Mouse (Mus musculus) thymus, adult 18-20 months (tissue): Measurements from ENCODE around the gene Dtd2.

Experiments
- DNase-seq, 2 experiments: peaks; one replicate each; pipeline ENCODE4 v3.0.0; 2022; ENCODE audit warnings: mixed read lengths in 2 of 2

Dtd2 gene

DNA sequence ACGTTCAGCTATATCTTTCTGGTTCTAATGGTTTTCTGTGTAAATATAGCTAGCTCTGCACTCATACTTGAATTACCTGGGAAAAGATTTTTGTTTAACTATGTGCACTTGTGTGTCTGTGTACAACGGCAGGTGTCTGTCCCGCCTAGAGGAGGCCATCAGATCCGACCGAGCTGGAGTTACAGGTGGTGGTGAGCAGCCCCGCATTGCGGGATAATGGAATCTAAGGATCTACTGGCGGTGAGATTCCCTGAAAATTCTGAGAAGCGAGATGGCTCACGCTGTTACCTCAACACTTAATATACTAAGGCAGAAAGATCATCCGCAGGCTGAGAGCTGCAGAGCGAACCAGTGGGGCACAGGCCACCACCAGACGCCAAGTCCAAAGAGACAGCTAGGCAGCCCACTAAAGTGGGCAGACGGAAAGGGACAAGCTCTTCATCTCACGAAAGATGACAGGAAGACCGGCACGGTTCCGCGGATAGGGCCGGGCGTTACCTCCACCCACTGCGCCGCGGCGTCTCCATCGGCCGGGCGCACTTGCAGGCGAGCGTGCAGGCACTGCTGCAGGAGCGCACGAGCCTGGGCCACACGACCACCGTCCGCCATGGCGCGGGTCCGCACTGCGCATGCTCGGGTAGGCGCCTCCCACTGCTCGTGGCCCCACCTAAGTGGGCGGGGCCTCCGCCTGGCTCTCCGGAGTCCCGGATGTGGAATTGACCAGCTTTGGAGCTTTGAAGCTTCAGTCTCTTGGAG is at the start of gene Dtd2:
Gene Dtd2 (minus strand): TSS at position 625 of the 756 bp plus-strand sequence.
- peak; percentile 88 to 89 for DNase-seq

DNA sequence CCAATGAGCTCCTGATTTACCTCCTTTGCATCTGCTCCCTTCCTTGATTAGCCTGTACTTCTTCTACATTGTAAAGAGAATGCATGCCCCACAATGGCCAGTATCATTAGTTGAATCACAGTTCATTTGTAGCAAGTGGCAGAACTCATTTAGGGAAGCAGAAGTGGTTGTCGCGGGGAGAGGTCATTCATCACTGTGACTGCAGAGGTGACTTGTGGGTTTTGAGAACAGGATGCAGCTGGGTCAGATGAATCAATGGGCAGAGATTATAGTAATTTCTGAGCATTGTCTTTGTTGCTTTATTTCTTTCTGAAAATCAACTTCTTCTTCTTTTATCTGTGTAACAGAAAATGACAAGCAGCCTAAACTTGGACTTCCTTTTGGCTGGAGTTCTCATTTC is 43.0 kb upstream of the Dtd2 start:
- DNase-seq: no peak

DNA sequence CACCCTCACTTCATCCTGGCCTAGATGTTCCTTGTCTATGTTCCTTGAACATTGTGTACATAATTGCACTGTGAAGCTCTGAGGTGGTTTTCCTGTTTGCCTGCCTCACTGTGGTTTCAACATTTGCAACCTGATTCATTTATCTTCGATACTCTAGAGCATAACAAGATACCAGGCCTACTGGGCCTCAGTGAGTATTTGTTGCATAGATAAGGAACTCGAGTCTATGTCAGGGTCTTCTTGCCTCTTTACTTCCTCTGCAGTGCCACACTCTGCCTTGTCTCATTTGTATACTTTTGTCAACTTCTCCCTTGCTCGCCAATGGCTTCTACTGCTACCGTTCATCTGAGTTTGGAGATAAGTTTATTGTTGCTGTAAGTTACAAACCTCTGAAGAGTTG is 40.1 kb upstream of the Dtd2 start:
- DNase-seq: no peak

DNA sequence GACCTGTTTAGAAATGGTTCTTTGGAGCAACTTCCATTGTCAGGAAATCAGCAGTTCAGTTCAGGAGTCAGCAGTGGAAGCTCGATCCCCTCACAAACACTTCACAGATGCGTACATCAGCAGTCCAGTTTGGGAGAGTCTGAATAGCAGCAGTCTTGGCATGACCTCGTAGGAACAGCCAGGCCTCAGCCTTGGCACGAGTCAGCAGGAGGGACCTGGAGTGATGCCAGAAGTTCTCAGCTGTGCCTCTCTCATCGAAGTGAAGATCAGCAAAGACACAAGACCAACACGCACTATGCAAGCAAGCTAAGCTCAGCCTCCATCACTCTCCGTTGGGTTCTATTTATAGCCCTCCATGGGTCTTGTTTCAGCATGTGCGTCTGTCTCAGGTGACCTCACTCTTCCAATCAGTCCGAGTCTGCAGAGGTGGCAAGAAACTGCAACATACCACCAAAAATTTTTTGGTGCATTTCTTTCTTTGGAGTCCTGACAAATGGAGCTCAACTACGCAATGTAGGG is 36.6 kb upstream of the Dtd2 start:
- no peak for DNase-seq

DNA sequence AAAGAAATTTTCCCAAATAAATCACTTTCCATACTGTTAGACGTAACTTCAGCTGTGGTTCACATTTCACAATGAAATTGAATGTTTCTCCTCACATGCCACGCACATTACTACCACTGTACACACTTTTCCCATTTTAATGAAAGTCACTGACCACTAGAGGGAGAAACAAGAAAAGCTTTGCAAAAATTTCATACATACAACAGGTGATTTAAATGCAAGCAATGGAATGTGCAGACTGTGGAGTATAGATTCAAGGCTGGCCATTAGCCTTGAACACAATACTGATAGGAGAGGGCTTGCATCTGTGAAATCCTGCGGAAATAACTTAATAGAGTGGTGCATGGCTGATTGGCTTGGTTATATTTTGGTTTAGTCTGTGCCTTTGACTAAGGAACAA is 32.1 kb upstream of the Dtd2 start:
- DNase-seq: no peak

DNA sequence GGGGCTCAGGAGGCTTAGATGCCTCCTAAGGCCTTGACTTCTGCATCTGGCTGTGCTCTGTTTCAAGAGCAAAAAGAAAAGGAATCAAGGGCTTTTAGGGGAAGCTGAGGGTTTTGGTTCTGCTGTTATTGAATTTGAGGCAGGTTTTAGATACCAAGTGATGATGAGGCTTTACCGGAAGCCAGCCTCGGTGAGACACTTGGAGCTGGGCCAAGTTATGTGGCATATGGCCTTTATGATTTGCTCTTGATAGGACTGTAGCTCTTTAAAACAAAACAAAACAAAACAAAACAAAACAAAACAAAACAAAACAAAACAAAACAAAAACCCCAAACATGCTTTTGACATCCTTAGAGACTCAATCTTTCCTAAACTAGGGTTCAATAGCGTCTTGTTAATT is 28.7 kb upstream of the Dtd2 start:
- DNase-seq: no peak

DNA sequence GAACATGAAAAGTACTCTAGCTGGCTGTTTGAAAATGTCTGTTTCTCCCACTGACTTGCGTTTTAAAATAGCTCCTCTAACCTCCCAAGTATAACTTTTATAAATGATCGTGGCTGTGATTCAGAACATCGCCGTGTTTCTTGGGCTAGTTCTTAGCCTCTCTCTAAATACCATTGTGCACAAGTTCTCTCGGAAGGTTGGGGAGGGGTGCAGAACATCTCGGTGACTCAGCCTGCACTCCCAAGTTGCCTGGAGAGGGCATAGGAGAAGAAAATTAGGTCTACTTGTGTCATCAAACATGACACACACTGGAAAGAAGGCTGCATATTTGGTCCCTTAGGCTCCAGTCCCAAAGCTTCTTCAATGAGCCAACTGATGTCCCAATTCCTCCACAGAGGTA is 26.0 kb upstream of the Dtd2 start:
- no peak for DNase-seq

DNA sequence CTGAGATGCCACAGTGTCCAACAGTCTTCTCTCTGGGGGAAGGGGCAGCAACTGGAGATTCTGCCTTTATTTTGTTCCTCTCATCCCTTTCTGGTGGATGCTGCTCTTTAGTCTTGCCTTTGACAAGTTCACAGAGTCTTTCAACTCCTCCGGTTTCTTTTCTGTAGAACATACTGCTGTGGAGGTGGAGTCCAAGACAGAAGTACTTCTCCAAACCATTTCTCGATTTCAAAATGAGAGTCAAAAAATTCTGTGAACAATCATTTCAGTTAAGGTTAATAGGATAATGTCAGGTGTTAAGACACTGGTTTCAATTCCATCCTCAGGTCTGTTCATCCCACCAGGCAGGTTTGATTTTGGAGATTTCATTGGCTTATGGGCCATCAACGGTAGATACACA is 21.7 kb upstream of the Dtd2 start, which contains the start of gene Gpr33:
Gene Gpr33 (minus strand): TSS at position 101 of the 400 bp plus-strand sequence.
- DNase-seq: no peak

DNA sequence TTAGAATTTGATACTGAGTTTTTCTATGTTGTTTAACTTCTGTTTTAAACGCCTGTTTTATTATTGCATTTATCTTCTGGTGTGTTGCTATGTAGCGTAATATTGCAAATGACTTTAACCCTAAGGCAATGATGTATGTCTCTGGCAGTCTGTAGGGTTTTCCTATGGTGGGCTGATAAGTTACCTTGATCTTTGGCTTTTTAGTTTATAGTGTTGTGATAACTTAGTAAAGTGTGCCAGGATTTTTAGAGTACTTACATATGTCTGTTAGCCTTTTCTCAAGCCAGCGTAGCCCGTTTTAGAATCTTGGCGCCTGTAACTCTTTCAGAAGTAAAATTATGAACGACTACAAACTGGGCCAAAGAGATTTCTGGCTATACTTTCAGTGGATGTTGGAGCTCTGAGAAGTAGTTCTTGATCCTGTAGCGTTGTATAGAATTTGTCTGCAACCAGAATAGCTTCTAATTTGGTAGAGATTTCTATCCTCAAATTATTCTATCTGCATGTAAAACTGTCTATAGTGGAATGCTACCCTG is 8.3 kb upstream of the Dtd2 start:
- DNase-seq: no peak

DNA sequence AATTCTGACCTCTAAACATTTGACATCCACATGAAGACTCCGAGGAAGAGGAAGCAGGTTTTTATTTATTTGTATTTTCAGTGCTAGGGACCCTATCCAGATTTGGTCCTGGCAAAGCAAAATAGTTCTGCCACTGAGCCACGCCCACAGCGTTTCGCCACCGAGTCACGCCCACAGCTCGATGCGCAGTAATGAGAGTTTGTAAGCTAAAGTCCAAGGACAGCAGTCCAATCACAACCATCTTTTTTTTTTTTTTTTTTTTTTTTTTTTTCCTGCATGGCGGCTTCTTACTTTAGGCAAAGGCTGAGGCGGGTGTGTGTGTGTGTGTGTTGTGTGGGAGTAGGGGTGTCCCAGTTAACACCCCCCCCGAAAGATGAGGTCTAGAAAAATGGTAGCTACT is 7.7 kb upstream of the Dtd2 start:
- no peak for DNase-seq

DNA sequence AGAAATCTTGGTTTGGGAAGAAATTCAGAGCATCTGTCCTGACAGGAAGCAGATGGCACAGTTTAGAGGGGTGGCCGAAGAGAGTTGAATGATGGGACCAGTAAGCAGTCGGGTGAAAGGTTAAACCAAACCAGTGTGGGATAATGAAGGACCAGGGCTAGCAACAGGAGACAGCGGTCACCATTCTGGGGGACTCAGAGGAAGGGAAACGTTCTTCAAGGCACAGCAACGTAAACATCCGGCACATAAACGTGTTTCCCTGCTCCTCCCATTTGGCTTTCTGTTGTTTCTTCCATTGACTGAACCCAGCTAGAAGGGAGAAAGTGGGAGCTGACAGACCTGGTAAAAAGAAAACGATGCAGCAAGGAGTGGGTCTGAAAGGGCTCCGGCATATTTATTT is 7.0 kb upstream of the Dtd2 start:
- no peak for DNase-seq

DNA sequence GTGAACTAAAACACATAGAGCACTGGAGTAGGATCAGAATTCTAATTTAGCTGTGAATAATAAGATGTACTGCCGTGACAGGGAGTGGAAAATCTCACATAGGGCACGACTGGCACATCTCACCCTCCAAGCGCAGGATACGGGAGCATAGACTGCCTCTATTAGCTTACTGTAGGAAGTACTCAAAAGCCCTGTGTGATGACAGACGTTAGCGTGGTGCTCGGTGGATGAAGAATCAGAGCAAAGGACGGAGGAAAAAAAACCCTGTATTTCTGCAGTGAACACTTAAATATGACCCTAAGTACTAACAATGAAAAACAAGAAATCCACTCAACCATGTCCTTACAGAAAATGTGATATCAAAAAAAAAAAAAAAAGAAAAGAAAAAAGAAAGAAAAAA is 5.9 kb upstream of the Dtd2 start:
- no peak for DNase-seq

DNA sequence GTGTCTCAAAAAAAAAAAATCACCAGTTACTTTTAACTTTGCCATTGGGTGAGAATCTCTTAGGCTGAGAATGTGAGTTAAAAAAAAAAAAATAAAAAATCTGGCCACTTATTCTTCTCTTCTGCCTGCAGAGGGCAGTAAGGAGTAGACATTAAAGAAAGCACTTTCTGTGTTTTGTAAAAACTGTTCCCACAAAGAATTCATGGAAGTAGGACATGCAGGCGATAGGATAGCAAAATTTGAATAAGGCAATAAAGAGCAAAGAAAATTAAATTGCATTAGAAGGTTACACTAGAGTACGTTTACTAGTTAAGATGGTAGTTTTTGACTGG is 4.3 kb upstream of the Dtd2 start:
- DNase-seq: no peak

DNA sequence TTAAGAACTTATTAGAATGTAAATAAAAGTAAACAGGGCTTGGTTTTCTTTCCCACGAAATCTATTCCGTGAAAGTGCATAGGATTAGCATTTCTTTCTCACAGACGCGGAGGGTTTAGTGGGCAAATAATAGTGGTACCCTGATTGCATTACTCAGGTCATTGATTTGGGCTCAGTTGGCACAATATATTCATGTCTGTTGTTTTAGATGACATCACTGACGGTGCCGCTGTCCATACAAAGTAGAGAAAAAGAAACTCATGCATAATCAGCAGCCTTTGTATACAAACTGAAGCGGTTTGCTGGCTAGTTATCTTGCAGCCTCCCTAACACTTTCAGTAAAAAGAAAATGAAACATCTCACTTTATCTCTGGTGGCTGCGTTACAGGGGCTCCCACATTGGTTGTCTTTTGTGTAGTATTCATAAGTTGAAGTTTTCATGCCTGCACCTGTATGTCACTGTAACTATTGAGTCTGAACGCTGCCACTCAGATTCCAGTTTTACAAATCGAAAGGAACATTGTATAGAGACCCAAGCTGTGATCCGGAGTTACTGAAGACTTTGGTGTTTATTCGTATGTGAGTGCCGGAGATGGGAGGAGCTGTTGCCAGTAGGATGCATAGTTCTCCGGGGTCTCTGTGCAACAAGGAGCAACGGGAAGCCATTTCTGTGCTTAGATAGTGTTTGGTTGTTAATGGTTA is 3.8 kb upstream of the Dtd2 start:
- DNase-seq: no peak

DNA sequence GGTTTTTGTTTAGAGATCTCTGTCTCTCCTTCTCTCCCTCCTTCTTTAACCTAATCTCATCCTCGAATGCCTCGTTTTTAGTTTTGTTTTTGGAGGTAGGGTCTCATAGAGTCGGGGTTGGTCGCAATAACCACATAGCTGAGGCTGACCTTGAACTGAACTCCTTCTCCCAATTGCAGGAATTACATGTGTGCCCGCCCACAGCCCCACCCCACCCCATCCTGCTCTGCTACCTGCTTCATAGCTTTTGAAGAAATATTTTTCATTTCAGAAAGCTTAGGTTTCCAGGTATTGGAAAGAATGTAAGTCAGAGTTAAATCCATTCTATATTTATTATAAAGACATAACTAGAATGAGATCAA is 313 bp upstream of the Dtd2 start:
- no peak for DNase-seq

DNA sequence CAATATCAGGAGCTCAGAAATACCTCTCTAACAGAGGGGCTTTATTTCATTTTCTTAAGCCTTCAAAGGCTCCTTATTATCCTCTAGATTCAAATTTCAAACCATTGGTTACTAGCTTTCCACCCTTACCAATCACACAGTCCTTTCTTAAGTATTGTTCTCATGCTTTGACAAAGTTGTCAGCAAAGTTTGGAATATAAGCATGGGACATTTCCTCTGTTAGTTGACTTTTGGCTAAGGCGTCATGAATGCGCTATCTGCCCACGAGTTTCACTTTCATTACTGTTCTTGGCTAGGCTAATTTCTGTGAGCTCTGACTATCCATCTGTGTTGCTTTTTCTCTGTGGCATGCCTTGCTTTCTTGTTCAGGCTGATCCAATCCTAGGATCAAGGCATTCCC is 3.6 kb downstream of the Dtd2 start:
- no peak for DNase-seq

DNA sequence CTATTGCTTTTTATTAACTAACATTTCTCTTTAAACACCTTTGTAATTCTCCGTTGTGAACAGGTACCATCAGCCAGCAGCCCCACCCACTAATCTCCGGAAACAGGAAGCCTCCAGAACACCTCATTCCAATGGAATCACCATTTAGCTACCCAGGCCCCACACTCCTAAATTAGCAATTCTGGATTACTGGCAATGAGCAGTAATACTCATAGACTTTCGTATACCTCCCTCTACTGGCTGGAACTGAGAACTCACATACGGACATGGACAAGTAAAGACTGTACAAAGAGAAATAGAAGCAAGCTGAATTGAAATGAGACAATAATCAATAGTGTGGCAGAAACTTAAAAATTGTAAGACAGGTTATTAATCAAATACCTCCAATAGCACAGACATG is 4.8 kb downstream of the Dtd2 start:
- peak in 1 of 2 experiments; percentile 13 for DNase-seq

DNA sequence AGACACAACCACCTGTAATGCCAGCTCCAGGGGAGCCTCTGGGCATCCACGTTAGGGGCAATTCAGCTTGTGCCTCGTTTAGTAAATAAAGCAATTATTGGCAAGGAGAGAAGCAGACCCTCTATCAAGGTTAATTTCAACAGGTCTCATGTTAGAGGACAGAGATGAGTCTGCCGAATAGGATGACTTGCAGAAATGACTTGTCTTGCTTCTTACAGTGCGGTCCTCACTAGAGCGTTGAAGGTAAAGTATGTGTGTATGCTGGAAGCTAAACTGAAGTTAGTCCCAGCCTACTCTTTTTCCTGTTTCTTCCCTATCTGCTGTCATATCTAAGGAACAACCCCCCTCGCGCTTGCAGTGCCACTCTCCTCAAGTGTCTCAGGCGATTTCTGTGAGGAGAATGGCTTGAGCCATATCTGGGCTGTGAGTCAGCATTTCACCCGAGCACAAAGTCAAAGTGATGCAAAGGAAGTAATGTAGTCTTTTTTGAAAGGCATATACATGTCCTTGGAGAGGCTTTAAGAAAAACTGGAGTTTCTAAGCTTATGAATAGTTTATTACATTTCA is 7.9 kb downstream of the Dtd2 start:
- DNase-seq: no peak

DNA sequence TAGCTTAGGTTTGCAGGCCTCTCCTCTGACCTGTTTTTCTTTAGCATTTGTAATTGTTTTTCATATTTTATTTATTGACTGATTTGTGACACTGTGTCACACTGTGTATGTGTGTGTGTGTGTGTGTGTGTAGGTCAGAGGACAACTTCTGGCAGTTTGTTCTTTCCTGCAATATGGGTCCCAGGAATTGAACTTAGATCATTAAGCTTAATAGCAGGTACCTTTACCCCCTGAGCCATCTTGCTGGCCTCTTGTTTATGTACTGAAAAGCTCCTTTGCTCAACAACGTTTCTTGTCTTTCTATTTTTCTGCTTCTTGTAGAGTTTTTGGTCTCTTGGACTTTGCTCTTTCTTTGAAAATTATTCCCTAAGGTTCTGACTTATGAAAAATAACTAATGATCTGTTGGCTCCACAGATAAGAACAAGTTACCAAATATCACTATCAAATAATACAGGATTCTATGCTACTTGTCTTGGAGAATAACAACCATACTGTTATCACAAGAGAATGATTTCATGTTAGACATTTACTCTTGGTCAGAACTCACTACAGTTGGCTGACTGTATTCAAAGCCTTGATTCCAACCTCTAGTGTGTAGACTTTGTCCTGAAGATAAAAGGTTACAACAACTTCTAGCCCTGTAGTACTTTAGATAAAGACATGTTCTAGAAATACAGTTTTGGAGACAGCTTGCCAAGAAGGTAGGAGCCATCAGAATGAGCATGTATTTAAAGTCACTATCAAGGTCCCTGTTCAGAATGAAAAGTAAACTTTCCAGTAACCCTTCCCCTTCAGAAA is 10.4 kb downstream of the Dtd2 start:
- no peak for DNase-seq

DNA sequence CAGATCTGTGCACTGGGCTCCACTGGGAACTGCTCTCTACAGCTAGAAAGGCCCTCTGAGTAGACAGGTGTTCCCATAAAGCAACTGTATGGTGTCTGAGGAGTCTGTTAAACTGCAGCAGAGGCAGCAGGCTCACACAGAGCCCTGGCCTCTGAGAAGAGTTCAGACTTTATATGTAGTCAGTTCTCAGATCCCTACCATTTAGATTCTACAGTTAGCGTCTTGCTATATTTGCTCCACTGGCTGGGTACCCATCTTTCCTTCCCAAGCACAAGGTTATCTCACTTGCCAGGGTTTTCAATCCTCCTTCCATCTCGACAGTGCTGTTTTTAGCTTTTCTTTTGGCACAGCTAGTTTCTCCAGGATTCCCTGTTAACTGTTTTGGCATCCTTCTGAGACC is 15.7 kb downstream of the Dtd2 start:
- no peak for DNase-seq

DNA sequence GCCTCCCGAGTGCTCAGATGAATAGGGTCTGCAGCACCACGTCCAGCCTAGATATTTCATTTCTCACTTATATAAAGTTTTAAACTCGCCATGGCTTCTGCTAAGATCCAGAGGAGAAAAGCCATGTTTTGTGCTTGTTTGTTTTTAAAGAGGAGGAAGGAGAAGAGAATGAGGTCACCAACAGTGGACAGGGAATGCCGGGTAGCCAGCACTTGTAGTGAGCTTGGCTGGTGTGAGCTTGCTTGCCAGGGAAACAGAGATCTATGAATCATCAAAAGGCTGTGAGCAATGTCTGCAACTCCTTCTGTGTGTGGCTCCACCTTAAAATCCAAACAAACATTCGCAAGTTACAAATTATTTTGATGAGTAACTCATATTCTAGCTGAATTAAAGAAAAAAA is 17.8 kb downstream of the Dtd2 start:
- DNase-seq: no peak

DNA sequence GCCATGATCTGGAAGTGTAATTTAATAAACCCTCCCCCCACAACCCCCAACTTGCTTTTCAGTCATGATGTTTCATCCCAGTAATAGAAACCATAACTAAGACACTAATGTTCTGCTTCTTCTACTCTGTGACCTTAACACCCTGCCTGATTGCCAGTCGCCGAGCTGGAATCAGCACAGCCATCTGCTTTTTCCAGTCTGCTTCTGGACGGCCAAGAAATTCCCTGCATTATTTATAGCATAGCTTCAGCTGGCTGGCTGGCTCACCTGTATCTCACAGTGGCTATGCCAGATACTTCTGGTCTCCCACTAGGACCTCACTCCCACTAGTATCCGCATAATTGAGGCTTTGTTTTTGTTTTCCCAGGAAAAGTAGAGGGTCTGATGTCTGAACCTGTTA is 20.5 kb downstream of the Dtd2 start:
- no peak for DNase-seq

DNA sequence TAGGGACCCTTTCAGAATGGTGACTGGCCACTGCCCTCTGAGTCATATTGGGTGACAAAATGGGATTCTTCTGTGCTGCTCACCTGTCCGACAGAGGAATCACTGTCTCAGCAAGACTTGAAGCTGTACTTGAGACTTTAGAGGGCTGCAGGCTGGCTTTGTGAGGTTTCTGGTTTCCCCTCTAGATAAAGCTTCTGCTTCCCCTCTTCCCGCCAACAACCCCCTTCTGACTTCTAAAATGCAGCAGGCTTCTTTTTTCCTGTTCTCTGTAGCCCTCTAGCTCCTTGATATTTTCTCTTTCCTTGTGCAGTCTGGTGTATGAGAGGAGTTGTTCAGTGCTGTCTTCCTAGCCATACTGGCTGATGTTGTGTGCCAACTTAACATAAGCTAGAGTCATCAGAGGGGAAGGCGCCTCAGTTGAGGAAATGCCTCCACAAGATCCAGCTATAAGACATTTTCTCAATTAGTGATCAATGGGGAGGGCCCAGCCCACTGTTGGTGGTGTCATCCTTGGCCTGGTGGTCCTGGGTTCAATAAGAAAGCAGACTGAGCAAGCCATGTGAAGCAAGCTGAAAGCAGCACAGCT is 21.0 kb downstream of the Dtd2 start:
- no peak for DNase-seq
